Mouse (Mus musculus) heart, embryonic 11.5 days (tissue): ENCODE measurements at regions not wholly inside any gene's neighbourhood (a gene's known extent, or its start where the extent isn't known, plus 50 kb on each side); places are given as distances from the start of the nearest gene placed in this dataset.

ENCODE experiments used
- ATAC-seq: fragments of 200-750 bp; cut with Nextera tagmentation; replicated peaks from 2 replicates; pipeline ENCODE4 v1.8.0; 2017; ENCODE audit warnings: moderate library complexity; ENCODE audit not compliant: insufficient number of reproducible peaks, low FRiP score, low TSS enrichment
- H3K27ac ChIP-seq: fragments of 300-500 bp; sonication (generic); 2 replicates; pipeline ENCODE4 v1.5.1; 2014; ENCODE audit warnings: mild to moderate bottlenecking, low read depth, low read length
- H3K27me3 ChIP-seq: fragments of 300-500 bp; sonication (generic); 2 replicates; pipeline ENCODE4 v1.6.1; 2014; ENCODE audit warnings: mild to moderate bottlenecking, low read length, mixed read lengths; ENCODE audit not compliant: control insufficient read depth, insufficient read depth
- H3K36me3 ChIP-seq: fragments of 300-500 bp; sonication (generic); 2 replicates; pipeline ENCODE4 v1.6.1; 2014; ENCODE audit warnings: mild to moderate bottlenecking, low read length, moderate library complexity, mixed read lengths; ENCODE audit not compliant: control insufficient read depth, insufficient read depth
- H3K4me1 ChIP-seq: fragments of 300-500 bp; sonication (generic); 2 replicates; pipeline ENCODE4 v1.6.1; 2014; ENCODE audit warnings: low read length; ENCODE audit not compliant: control insufficient read depth, insufficient read depth
- H3K4me2 ChIP-seq: fragments of 300-500 bp; sonication (generic); 2 replicates; pipeline ENCODE4 v1.6.1; 2014; ENCODE audit warnings: mild to moderate bottlenecking, moderate library complexity
- H3K4me3 ChIP-seq: fragments of 300-500 bp; sonication (generic); 2 replicates; pipeline ENCODE4 v1.5.1; 2014; ENCODE audit warnings: low read depth, low read length
- H3K9ac ChIP-seq: fragments of 300-500 bp; sonication (generic); 2 replicates; pipeline ENCODE4 v1.6.1; 2014; ENCODE audit warnings: mild to moderate bottlenecking, low read depth, low read length, moderate library complexity
- H3K9me3 ChIP-seq: fragments of 300-500 bp; sonication (generic); replicated peaks from 2 replicates; pipeline ENCODE4 v1.6.1; 2016; ENCODE audit warnings: low read length; ENCODE audit not compliant: control insufficient read depth
- WGBS: fragments of 180-500 bp; shearing (Covaris S2); extraction: QIAGEN DNeasy Blood & Tissue Kit; methylation state at CpG from one replicate; pipeline ENCODE4 v1.1.7; 2014; ENCODE audit not compliant: insufficient replicate concordance; 5-methylcytosine and 5-hydroxymethylcytosine counted together

DNA sequence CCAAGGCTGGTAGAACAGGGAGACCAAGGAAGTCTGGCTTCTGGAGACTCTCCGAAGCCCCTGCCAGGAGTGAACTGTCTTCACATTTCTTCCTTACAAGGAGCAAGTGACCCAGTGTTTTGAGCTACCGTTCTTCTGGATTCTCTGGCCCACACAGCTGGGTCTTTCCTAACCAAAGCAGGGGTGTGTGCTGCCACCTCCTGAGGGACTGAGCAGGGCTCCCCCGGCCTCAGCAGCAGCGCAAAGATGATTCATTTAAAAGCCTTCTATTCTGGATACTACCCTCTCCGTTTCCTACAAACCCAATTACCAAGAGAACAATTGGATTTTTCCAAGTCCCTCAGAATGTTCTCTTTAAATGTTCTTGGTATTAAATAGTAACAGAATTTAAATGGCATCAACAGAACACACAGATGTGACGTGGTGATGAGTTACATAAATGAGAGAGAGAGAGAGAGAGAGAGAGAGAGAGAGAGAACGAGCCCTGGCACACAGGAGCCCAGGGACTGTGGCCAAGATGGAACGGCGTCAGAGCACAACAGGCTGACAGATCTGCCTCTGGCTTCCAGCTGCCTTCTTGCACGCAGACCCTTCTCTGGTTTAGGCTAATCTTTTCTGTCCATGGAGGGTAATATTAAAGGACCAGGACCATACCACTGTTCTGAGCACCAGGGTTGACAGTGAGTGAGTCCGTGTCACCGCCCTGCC is 191.6 kb downstream of the Agtpbp1 start:
- Histone ChIP-seq H3K27ac (no peak overlapping the region), H3K9me3 (no peaks in the 10 kb centered on the region), H3K4me2 (no peak overlapping the region), H3K9ac (no peak overlapping the region), H3K27me3 (no peaks in the 10 kb centered on the region), H3K36me3 (no peaks in the 10 kb centered on the region), H3K4me3 (no peak overlapping the region), H3K4me1 (no peaks in the 10 kb centered on the region)
- no peak for ATAC-seq
- WGBS, result 78% methylated on average over 12 of the region's 12 CpGs

DNA sequence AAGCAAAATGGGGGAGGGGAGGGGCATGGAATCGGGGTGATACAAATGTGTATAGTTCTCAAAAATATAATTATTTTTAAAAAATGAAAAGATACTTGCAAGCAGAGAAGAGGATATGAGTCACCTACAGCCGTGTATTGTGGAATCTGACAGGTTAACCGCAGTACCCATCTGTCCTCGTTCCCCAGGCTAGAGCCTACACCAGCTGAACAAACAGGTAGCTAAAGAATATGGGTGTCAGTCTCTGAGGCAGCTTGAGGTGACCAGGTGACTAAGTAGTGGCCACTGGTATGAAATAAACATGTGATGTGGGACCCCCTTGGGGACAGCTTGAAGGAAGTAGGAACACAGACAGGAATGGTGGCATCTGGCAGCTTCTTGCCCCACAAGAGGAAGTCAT is 192.2 kb downstream of the Agtpbp1 start:
- H3K4me2 ChIP-seq, result no peak overlapping the region
- H3K9me3 ChIP-seq, result no peaks in the 10 kb centered on the region
- H3K4me3 ChIP-seq, result no peak overlapping the region
- H3K9ac ChIP-seq, result no peak overlapping the region
- H3K27ac ChIP-seq, result no peak overlapping the region
- no peaks in the 10 kb centered on the region for H3K4me1 ChIP-seq
- WGBS, result 79% methylated on average over 4 of the region's 4 CpGs
- ATAC-seq, result no peak
- H3K27me3 ChIP-seq, result no peaks in the 10 kb centered on the region
- no peaks in the 10 kb centered on the region for H3K36me3 ChIP-seq

DNA sequence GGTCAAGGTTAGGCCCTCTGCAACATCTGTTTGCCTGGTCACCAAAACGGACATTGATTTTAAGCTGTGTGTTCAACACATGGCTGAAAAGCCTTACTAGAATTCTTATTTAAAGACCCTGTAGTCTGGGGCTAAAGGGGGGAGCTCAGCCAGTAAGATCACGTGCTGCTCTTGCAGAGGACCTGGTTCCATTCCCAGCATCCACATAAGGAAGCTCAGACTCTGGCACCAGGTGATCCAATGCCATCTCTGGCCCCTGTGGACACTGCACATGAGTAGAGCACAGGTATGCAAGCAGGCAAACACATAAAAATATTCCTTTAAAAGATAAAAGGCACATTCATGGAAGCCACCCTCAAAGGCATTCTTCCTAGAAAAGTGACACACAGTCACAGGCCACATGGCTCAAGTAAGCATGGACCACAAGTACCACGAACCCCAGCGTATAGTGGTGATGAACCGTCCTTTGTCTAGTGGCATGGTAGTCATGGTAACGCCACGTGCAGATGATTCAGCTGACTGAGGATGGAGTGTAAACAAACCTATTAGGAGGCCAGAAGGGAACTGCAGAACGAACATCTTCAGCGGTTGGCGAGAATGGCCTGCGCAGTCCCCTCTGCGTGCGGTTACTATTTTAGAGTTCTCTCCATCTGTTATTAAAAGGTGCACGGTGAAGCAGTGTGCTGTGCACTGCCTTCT is 197.3 kb downstream of the Agtpbp1 start:
- WGBS, result 83% methylated on average over 14 of the region's 14 CpGs
- H3K27me3 ChIP-seq, result no peaks in the 10 kb centered on the region
- no peaks in the 10 kb centered on the region for H3K4me1 ChIP-seq
- no peaks in the 10 kb centered on the region for H3K36me3 ChIP-seq
- no peak overlapping the region for H3K9ac ChIP-seq
- H3K4me2 ChIP-seq, result no peak overlapping the region
- H3K9me3 ChIP-seq, result no peaks in the 10 kb centered on the region
- H3K27ac ChIP-seq, result no peak overlapping the region
- no peak for ATAC-seq
- H3K4me3 ChIP-seq, result no peak overlapping the region

DNA sequence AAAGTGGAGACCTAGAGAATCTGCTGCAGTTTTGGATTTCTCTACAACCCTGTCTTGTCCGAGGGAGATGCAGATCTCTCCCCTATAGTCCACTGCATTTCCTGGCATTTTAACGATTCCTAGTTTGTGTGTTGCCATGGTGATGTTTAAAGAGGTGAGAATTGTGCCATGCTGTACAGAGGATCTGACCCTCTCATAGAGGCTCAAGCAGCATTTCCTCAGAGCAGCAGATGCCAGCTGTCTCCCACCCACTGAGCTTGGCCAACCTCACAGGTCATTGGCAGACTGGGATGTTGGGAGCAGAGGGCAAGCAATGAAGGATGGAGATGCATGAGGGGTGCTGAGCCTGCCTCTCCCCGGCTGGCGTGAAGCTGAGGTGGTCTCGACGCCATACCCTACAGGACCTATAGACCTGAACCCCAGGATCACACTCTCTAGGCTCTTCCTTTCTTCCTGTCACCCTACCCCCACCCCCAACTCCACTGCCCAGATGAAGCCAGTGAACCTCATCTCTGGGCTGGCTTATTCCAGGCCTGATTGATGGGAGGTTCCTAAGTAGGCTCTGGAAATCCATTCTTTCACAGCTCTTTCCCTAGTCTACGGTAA is 198.0 kb downstream of the Agtpbp1 start:
- no peak overlapping the region for H3K4me3 ChIP-seq
- no peaks in the 10 kb centered on the region for H3K27me3 ChIP-seq
- H3K4me2 ChIP-seq, result no peak overlapping the region
- 84% methylated on average over 7 of the region's 7 CpGs for WGBS
- no peaks in the 10 kb centered on the region for H3K36me3 ChIP-seq
- H3K27ac ChIP-seq, result no peak overlapping the region
- no peak for ATAC-seq
- H3K9ac ChIP-seq, result no peak overlapping the region
- no peaks in the 10 kb centered on the region for H3K4me1 ChIP-seq
- H3K9me3 ChIP-seq, result no peaks in the 10 kb centered on the region

DNA sequence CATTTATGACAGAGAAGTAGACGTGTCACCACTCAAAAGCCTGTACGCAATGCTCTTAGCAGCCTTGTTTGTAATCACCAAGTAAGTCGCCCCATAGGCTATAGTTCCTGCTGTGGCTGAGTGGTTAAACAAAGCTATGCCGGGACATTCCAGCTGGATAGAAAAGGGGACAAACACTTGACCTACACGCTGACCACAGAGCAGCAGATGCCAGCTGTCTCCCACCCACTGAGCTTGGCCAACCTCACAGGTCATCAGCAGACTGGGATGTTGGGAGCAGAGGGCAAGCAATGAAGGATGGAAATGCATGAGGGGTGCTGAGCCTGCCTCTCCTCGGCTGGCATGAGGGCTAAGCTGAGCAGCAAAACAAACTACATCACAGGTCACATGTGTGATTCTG is 199.2 kb downstream of the Agtpbp1 start:
- Histone ChIP-seq H3K4me3 (no peak overlapping the region), H3K4me2 (no peak overlapping the region), H3K9ac (no peak overlapping the region), H3K9me3 (no peaks in the 10 kb centered on the region), H3K27me3 (no peaks in the 10 kb centered on the region), H3K36me3 (no peaks in the 10 kb centered on the region), H3K4me1 (no peaks in the 10 kb centered on the region), H3K27ac (no peak overlapping the region)
- 59% methylated on average over 6 of the region's 6 CpGs for WGBS
- no peak for ATAC-seq

DNA sequence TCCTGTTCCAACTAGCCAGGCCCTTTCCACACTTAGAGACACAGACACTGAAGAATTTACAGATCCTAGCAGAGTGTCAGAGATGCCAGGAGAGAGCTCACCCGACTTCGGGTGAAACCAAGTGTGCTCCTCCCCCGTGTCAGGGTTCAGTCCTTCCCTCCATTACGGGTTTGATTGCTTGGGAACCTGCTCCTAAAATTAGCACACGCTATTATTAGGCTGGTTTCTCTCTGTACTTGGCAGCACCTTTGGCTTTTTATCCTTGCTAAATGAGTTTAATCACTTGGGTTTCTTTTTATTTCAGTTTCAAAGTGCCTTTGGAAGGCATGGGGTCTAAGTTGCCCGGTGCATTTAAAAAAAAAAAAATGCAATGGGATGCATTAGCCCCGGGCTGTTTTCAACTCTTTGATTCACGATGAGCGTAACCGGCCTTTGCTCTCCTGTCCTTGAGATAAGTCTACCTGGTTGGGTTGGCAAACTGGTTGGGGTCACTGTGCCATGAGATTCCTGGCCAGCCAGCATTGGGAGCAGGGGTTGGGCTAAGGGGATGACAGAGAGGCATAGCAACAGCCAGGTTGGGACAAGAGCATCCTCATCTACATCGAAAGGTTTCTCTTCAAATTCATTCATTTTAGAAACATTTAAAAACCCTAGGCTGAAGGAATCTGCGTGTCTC is 214.7 kb downstream of the Agtpbp1 start:
- Histone ChIP-seq H3K27me3 (no peaks in the 10 kb centered on the region), H3K4me2 (no peak overlapping the region), H3K36me3 (no peaks in the 10 kb centered on the region), H3K27ac (no peak overlapping the region), H3K9me3 (no peaks in the 10 kb centered on the region), H3K9ac (no peak overlapping the region), H3K4me1 (no peaks in the 10 kb centered on the region), H3K4me3 (no peak overlapping the region)
- WGBS, result 70% methylated on average over 12 of the region's 12 CpGs
- ATAC-seq, result no peak

DNA sequence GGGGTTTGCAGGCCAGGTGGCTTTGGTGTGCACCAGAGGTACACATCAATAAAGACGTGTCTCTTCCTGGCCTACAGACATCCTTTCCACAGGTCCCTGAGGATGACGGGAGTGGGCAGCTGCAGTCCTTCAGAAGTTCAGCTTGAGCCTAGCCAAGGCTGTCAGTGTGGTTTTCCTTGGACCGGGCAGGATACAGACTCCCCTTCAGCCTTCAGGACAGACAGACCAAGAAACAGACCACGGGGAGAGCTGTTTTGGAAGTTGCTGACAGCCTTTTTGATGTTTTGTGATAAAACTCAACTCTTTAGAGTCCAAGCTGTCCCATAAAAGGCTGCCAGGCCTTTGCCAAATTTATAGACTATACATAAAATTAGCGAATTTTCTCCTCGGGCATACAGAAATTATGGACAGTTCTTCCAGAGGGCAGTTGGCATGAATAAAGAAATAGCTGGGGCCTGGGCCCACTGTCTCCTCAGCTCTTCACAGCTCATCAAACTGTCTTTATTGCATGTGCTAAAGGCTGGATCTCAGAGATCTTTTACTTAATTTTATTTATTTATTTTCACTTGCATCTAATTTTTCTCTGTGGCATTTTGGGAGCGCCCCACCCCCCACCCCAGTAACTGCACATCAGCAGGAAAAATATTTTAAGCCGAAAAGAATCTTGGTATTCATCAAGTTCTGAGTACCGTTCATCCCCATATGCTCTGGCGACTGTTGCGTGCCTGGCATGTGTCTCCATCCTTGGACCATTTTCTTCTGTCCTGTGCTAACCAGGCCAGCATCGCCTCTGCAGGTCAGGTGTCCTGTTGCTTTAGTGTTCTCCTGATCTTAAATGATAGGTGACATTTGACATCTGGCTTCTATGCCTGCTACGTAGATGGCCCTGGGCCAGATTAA is 216.2 kb downstream of the Agtpbp1 start:
- H3K9me3 ChIP-seq, result no peaks in the 10 kb centered on the region
- H3K36me3 ChIP-seq, result no peaks in the 10 kb centered on the region
- H3K4me2 ChIP-seq, result no peak overlapping the region
- no peaks in the 10 kb centered on the region for H3K4me1 ChIP-seq
- no peaks in the 10 kb centered on the region for H3K27me3 ChIP-seq
- 69% methylated on average over 13 of the region's 13 CpGs for WGBS
- ATAC-seq, result no peak
- H3K4me3 ChIP-seq, result no peak overlapping the region
- no peak overlapping the region for H3K9ac ChIP-seq
- H3K27ac ChIP-seq, result no peak overlapping the region

DNA sequence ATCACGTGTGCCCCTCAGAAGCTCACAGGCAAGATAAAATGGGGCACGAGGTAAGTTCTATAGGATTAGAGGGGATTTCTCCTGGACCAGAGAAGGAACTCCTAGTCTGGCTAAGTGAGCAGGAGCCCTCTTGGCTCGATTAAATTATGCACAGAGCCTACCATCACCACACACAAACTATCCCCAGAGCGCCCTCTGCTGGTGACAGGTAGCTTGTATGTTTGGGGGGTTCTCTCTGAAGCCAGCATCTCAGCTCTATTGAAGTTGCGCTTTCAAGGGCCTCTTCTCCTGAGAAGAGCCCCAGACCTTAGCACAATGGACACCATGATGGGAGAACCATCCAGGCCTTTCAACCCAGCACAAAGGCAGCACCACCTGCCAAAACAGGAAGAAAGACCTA is 219.6 kb downstream of the Agtpbp1 start:
- no peaks in the 10 kb centered on the region for H3K36me3 ChIP-seq
- no peak for ATAC-seq

More for the DNA sequence above, 219.6 kb downstream of the Agtpbp1 start:
- H3K4me2 ChIP-seq, result no peak overlapping the region
- no peak overlapping the region for H3K27ac ChIP-seq
- H3K27me3 ChIP-seq, result no peaks in the 10 kb centered on the region
- H3K4me1 ChIP-seq, result no peaks in the 10 kb centered on the region
- no peaks in the 10 kb centered on the region for H3K9me3 ChIP-seq
- 34% methylated on average over 5 of the region's 5 CpGs for WGBS
- no peak overlapping the region for H3K9ac ChIP-seq
- no peak overlapping the region for H3K4me3 ChIP-seq
